Mouse (Mus musculus): ENCODE data around the gene 2510039O18Rik. TPM values are rescaled to one million over a fixed set of nuclear protein-coding genes. Genes with fewer than 3 reads are reported as not detected.
A peak's percentile ranks its signal among the peaks of the same experiment; 100 is the strongest.

2510039O18Rik gene
- polyA plus RNA-seq, 1 experiment from 2014 or later: 14.9 TPM

- Histone ChIP-seq H3K4me3 (no peak overlapping the region), H3K27me3 (ENCODE audit: insufficient read depth, poor library complexity, severe bottlenecking) (no peaks in the 10 kb centered on the region), H3K4me1 (replicated peaks) (peaks cover 9% of the 10 kb centered on the region), H3K9me3 (no peaks in the 10 kb centered on the region), H3K27ac (no peak overlapping the region), H3K36me3 (peaks cover 48% of the 10 kb centered on the region)
- 30% methylated on average over 10 of the region's 10 CpGs for WGBS
- no peak for DNase-seq (ENCODE audit: low spot score)
These were observed 19.7 kb upstream of the 2510039O18Rik start for GRCm38 (mm10) chr4:147920973-147921372.

GRCm38 (mm10) chr4:147922341-147922740, 18.4 kb upstream of the 2510039O18Rik start:
- 83% methylated on average over 11 of the region's 11 CpGs for WGBS
- Histone ChIP-seq H3K36me3 (peaks cover 43% of the 10 kb centered on the region), H3K4me3 (no peak overlapping the region), H3K27ac (no peak overlapping the region), H3K27me3 (ENCODE audit: insufficient read depth, poor library complexity, severe bottlenecking) (no peaks in the 10 kb centered on the region), H3K4me1 (replicated peaks) (peaks cover 9% of the 10 kb centered on the region), H3K9me3 (no peaks in the 10 kb centered on the region)
- no peak for DNase-seq (ENCODE audit: low spot score)

GRCm38 (mm10) chr4:147927705-147928104, 13.0 kb upstream of the 2510039O18Rik start:
- Histone ChIP-seq H3K4me3 (no peak overlapping the region), H3K27ac (peak overlapping the region; percentile 72; the same call in 1 of the 2 replicates), H3K4me1 (replicated peaks) (peaks cover 12% of the 10 kb centered on the region), H3K36me3 (peaks cover 62% of the 10 kb centered on the region), H3K9me3 (no peaks in the 10 kb centered on the region), H3K27me3 (ENCODE audit: insufficient read depth, poor library complexity, severe bottlenecking) (no peaks in the 10 kb centered on the region)
- DNase-seq (ENCODE audit: low spot score): peak; percentile 19
- 44% methylated on average over 8 of the region's 8 CpGs for WGBS

GRCm38 (mm10) chr4:147928136-147928535, 12.6 kb upstream of the 2510039O18Rik start:
- Histone ChIP-seq H3K27ac (peak overlapping the region; percentile 72), H3K27me3 (ENCODE audit: insufficient read depth, poor library complexity, severe bottlenecking) (no peaks in the 10 kb centered on the region), H3K9me3 (no peaks in the 10 kb centered on the region), H3K36me3 (peaks cover 57% of the 10 kb centered on the region), H3K4me1 (replicated peaks) (peaks cover 14% of the 10 kb centered on the region), H3K4me3 (0 out of 2 replicates have a peak overlapping the region, but pooled peaks have one; percentile 4)
- peak; percentile 35 for DNase-seq (ENCODE audit: low spot score)
- 11% methylated on average over 9 of the region's 9 CpGs for WGBS

- Histone ChIP-seq H3K27me3 (ENCODE audit: insufficient read depth, poor library complexity, severe bottlenecking) (no peaks in the 10 kb centered on the region), H3K4me3 (0 out of 2 replicates have a peak overlapping the region, but pooled peaks have one; percentile 4), H3K4me1 (replicated peaks) (peaks cover 17% of the 10 kb centered on the region), H3K9me3 (no peaks in the 10 kb centered on the region), H3K27ac (peak overlapping the region; percentile 72), H3K36me3 (peaks cover 53% of the 10 kb centered on the region)
- 69% methylated on average over 7 of the region's 7 CpGs for WGBS
- no peak for DNase-seq (ENCODE audit: low spot score)
These were observed 12.2 kb upstream of the 2510039O18Rik start for GRCm38 (mm10) chr4:147928540-147928939.

GRCm38 (mm10) chr4:147930946-147931345, 9.7 kb upstream of the 2510039O18Rik start:
- no peak overlapping the region for H3K4me3 ChIP-seq
- no peak overlapping the region for H3K27ac ChIP-seq
- H3K4me1 ChIP-seq (replicated peaks): peaks cover 31% of the 10 kb centered on the region
- H3K36me3 ChIP-seq: peaks cover 34% of the 10 kb centered on the region; the same call in 1 of the 2 replicates
- WGBS: 97% methylated on average over 14 of the region's 14 CpGs
- no peaks in the 10 kb centered on the region for H3K9me3 ChIP-seq
- H3K27me3 ChIP-seq (ENCODE audit: insufficient read depth, poor library complexity, severe bottlenecking): no peaks in the 10 kb centered on the region
- DNase-seq (ENCODE audit: low spot score): no peak

GRCm38 (mm10) chr4:147934134-147934533, 6.6 kb upstream of the 2510039O18Rik start:
- no peak overlapping the region for H3K27ac ChIP-seq
- H3K4me1 ChIP-seq (replicated peaks): peaks cover 40% of the 10 kb centered on the region
- H3K27me3 ChIP-seq (ENCODE audit: insufficient read depth, poor library complexity, severe bottlenecking): peaks cover 8% of the 10 kb centered on the region; the same call in 1 of the 2 replicates
- peaks cover 26% of the 10 kb centered on the region; the same call in 1 of the 2 replicates for H3K36me3 ChIP-seq
- 54% methylated on average over 3 of the region's 3 CpGs for WGBS
- H3K9me3 ChIP-seq: no peaks in the 10 kb centered on the region
- no peak overlapping the region for H3K4me3 ChIP-seq
- no peak for DNase-seq (ENCODE audit: low spot score)

- no peaks in the 10 kb centered on the region for H3K9me3 ChIP-seq
- peaks cover 8% of the 10 kb centered on the region; the same call in 1 of the 2 replicates for H3K27me3 ChIP-seq (ENCODE audit: insufficient read depth, poor library complexity, severe bottlenecking)
- H3K4me3 ChIP-seq: no peak overlapping the region
- DNase-seq (ENCODE audit: low spot score): no peak
- no peak overlapping the region for H3K27ac ChIP-seq
- 82% methylated on average over 4 of the region's 4 CpGs for WGBS
- H3K4me1 ChIP-seq (replicated peaks): peaks cover 40% of the 10 kb centered on the region
- peaks cover 21% of the 10 kb centered on the region; the same call in 1 of the 2 replicates for H3K36me3 ChIP-seq
These were observed 6.1 kb upstream of the 2510039O18Rik start for GRCm38 (mm10) chr4:147934611-147935010.

GRCm38 (mm10) chr4:147935904-147936303, 4.8 kb upstream of the 2510039O18Rik start:
- Histone ChIP-seq H3K36me3 (peaks cover 8% of the 10 kb centered on the region; the same call in 1 of the 2 replicates), H3K27me3 (ENCODE audit: insufficient read depth, poor library complexity, severe bottlenecking) (peaks cover 8% of the 10 kb centered on the region; the same call in 1 of the 2 replicates), H3K27ac (peak overlapping the region; percentile 90), H3K4me3 (peak overlapping the region; percentile 82), H3K9me3 (no peaks in the 10 kb centered on the region), H3K4me1 (replicated peaks) (peaks cover 49% of the 10 kb centered on the region)
- no peak for DNase-seq (ENCODE audit: low spot score)
- WGBS: 22% methylated on average over 9 of the region's 9 CpGs

GRCm38 (mm10) chr4:147936331-147936954, 4.3 kb upstream of the 2510039O18Rik start, which contains the start of gene Plod1:
Plod1 (minus strand) TSS chr4:147936767.
- Histone ChIP-seq H3K4me1 (replicated peaks) (peaks cover 54% of the 10 kb centered on the region), H3K27me3 (ENCODE audit: insufficient read depth, poor library complexity, severe bottlenecking) (peaks cover 8% of the 10 kb centered on the region; the same call in 1 of the 2 replicates), H3K9me3 (no peaks in the 10 kb centered on the region), H3K4me3 (peak within 1 kb of the TSS; percentile 82), H3K36me3 (peaks cover 3% of the 10 kb centered on the region; the same call in 1 of the 2 replicates), H3K27ac (peak within 1 kb of the TSS; percentile 90)
- WGBS: under 1% methylated on average over 51 of the region's 51 CpGs
- DNase-seq (ENCODE audit: low spot score): peak; percentile 76

- peak overlapping the region; percentile 90 for H3K27ac ChIP-seq
- H3K4me1 ChIP-seq (replicated peaks): peaks cover 60% of the 10 kb centered on the region
- 49% methylated on average over 3 of the region's 3 CpGs for WGBS
These were observed 3.7 kb upstream of the 2510039O18Rik start for GRCm38 (mm10) chr4:147937021-147937420.

GRCm38 (mm10) chr4:147937486-147937885, 3.2 kb upstream of the 2510039O18Rik start:
- 57% methylated on average over 5 of the region's 5 CpGs for WGBS
- H3K4me1 ChIP-seq (replicated peaks): peaks cover 64% of the 10 kb centered on the region
- no peaks in the 10 kb centered on the region for H3K36me3 ChIP-seq
- no peaks in the 10 kb centered on the region for H3K9me3 ChIP-seq
- H3K4me3 ChIP-seq: no peak overlapping the region
- DNase-seq (ENCODE audit: low spot score): no peak
- no peak overlapping the region for H3K27ac ChIP-seq
- H3K27me3 ChIP-seq (ENCODE audit: insufficient read depth, poor library complexity, severe bottlenecking): peaks cover 8% of the 10 kb centered on the region; the same call in 1 of the 2 replicates

More at GRCm38 (mm10) chr4:147937021-147937420, 3.7 kb upstream of the 2510039O18Rik start:
- no peaks in the 10 kb centered on the region for H3K9me3 ChIP-seq
- peak overlapping the region; percentile 82 for H3K4me3 ChIP-seq
- H3K36me3 ChIP-seq: no peaks in the 10 kb centered on the region
- DNase-seq (ENCODE audit: low spot score): no peak
- peaks cover 8% of the 10 kb centered on the region; the same call in 1 of the 2 replicates for H3K27me3 ChIP-seq (ENCODE audit: insufficient read depth, poor library complexity, severe bottlenecking)

Data from hindbrain, embryonic 10.5 days (tissue).